Mouse (Mus musculus): ENCODE results near the gene Sltm. TPM values are rescaled to one million over a fixed set of nuclear protein-coding genes. Genes with fewer than 3 reads are reported as not detected.

Sltm gene
- total RNA-seq (2015; ENCODE audit: low replicate concordance) (44.3 and 69.6 TPM in 2 replicates), total RNA-seq (2017; ENCODE audit: low replicate concordance) (62.0 and 82.7 TPM in 2 replicates)

DNA sequence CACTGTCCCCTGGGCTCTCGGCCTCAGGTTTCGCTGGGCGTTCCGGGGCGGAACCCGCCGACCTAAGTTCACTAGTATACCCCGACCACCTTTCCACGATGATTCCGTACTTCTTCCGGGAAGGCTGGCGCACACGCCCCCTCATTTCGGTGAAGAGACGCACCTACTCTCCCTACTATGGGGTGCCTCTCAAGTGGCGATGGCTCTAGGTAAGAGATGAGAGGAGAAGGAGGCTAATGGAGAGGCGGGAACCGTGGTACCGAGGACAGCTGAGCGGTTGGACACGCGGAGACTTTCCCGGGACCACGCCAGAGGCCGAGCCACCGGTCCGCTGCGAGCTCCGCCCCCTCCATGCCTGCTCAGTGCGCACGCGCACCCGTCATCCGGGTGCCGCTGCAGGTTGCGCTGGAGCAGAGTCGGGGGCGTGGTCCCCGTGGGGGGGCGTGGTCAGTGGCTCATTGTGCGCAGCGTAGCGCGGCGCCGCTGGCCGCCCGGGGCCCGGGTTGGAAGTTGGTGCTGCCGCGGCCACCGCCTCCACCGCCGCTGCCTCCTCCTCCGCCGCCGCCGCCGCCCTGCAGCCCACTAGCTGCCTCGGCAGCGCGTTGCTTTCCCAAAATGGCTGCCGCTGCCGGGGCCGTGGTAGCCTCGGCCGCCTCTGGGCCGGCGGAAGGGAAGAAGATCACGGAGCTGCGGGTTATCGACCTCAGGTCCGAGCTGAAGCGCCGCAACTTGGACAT lies at the start of gene Sltm:
Gene Sltm, plus strand, starts transcription at position 450 of the 737 bp plus-strand sequence.
- ATAC-seq (replicated peaks; ENCODE audit: low FRiP score, poor library complexity, severe bottlenecking), result peak; percentile 91

GRCm38 (mm10) chr9:70493038-70493437 lies 49.5 kb upstream of the Sltm start:
- ATAC-seq (replicated peaks; ENCODE audit: low FRiP score, poor library complexity, severe bottlenecking), result no peak

DNA sequence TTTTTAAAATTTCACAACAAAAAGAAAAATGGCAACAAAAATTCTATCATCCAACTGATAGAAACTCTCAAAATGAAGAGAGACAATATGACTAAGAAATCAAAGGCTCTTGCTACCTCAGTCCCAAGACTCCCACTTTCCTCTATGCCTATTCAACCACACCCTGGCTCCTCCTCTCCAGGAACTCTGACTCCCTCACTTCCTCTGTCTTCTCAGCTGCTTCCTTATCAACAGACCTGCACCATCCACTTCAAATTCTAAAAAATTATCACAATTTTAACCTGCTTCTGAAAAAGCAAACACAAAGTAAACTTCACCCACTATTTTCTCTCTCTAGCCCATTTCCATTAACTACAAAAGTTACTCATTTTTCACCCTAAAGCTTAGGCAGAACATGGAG lies 45.6 kb upstream of the Sltm start:
- no peak for ATAC-seq (replicated peaks; ENCODE audit: low FRiP score, poor library complexity, severe bottlenecking)

GRCm38 (mm10) chr9:70502284-70503014 lies 40.1 kb upstream of the Sltm start:
- no peak for ATAC-seq (replicated peaks; ENCODE audit: low FRiP score, poor library complexity, severe bottlenecking)

DNA sequence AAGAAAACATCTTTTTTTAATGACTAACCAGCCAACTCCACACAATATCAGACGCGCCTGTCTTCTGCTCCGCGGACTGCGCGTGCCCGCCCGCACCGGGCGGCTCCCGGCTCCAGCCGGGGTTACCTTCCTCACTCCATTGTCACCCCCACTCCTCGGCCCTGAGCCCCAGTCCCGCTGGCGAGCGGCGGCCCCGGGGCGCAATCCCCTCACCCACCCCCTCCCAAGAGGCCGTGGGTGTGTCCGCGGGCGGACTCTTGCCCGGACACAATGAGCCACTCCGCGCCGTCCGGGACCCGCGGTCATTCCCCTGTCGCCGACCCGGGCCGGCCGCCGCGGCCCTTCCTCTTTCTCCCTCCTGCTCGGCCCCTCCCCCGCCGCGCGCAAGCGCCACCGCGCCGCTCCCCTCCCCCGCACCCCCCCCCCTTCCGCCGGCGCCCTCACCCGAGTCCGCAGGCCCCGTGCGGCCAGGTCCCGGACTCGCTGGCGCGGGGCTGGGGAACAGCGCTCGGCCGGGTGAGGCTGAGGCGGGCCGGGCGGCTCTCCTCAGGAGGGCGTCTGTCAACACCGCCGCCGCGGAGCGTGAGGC lies 39.4 kb upstream of the Sltm start:
- peak; percentile 71 for ATAC-seq (replicated peaks; ENCODE audit: low FRiP score, poor library complexity, severe bottlenecking)

- peak; percentile 96 for ATAC-seq (replicated peaks; ENCODE audit: low FRiP score, poor library complexity, severe bottlenecking)
Measured at GRCm38 (mm10) chr9:70503626-70504041, 38.9 kb upstream of the Sltm start, which contains the start of gene Rnf111. TSS of gene Rnf111 (minus strand) at chr9:70503725.

- no peak for ATAC-seq (replicated peaks; ENCODE audit: low FRiP score, poor library complexity, severe bottlenecking)
Measured at GRCm38 (mm10) chr9:70506186-70506585, 36.4 kb upstream of the Sltm start.

DNA sequence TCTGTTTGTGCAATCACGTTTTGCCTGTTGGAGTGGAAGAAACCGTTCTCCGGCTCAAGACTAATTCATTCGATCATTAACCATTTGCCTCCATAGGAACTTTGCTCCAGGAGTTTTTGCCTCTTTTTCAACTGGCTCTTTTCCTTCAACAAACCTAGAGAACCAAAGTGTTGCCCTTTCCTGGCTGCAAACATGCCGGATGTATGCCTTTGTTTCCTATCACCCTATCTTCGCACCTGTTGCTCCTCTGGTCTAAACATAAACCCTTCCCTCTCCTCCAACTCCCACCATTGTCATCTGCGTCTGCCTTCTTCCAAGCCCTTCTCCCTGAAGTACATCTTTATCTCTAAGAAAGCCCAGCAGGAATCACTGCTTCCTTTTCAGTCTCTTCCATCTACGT lies 35.8 kb upstream of the Sltm start:
- ATAC-seq (replicated peaks; ENCODE audit: low FRiP score, poor library complexity, severe bottlenecking), result no peak

GRCm38 (mm10) chr9:70509906-70510525 lies 32.5 kb upstream of the Sltm start:
- ATAC-seq (replicated peaks; ENCODE audit: low FRiP score, poor library complexity, severe bottlenecking), result no peak

DNA sequence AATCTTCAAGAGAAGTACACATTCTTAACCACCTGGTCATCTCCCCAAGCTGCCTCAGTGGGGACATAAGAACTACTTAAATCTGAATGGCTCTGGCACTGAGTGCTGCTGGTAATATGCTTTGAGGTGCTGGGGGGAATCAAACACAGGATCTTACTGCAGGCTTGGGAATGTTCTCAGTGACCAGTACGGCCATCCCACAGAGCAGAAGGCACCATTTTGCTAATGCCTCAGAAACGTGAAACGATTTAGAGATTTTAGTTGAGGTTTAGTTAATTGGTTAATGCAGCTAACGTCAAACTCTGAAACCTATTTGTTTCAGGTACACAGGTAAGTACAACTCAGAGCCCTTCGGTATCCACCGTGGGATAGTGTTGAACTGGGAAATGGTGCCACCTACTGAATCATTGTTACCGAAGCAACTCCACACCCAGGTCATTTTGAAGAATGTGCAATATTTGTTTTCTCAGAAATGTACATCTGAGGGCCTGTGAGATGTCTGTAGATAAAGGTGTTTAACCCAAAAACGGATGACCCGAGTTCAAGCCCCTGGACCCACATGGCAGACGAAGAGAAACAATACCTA lies 31.5 kb upstream of the Sltm start:
- ATAC-seq (replicated peaks; ENCODE audit: low FRiP score, poor library complexity, severe bottlenecking), result no peak

DNA sequence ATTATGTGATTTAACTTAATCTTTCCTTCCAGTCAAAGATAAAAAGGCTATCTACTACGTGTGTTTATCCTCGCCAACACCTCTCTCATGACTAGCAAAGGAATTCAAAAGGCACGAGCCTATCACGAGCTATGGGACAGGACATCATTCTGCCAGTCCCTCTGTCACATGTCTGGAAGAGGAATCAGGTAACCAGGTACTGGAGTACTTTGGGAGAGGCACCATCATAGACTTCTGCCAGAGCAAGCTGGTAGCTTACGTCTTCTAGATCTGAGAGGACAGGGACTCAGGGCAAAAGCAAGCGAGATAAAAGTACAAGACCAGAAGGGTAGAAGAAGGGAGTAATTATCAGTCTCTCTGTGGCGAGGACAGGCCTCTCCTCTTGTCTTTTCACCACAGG lies 30.9 kb upstream of the Sltm start:
- no peak for ATAC-seq (replicated peaks; ENCODE audit: low FRiP score, poor library complexity, severe bottlenecking)

DNA sequence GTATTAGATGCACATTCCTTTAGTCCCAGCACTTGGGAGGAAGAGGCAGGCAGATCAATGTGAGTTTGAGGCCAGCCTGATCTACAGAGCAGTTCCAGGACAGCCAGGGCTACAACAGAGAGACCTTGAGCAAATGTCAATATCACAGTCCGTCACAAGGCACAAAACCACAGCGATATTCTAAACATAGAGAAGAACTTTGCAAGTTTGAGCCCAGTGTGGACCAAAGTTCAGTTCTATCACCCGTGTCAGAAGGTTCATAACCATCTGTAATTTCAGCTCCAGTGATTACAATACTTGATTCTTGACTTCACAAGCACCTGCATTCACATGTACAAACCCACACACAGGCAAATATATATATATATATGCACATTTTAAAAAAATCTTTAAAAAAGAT lies 21.9 kb upstream of the Sltm start:
- ATAC-seq (replicated peaks; ENCODE audit: low FRiP score, poor library complexity, severe bottlenecking), result no peak

DNA sequence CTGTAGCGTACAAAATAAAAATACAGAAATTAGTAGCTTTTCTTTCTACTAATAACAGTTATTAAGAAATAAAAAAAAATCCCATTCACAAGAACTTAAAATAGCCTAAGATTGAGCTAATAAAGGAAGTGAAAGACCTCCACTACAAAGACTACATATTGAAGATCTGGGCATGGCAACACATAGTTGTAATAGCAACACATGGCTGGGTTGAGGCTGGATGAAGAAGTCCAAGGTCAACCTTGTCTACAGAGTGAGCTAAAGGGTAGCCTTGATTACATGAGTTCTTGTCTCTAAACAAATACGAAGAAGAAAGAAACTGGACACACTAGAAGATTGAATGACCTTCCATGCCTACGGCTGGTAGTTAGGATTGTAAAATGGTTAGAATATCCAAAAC lies 18.7 kb upstream of the Sltm start:
- no peak for ATAC-seq (replicated peaks; ENCODE audit: low FRiP score, poor library complexity, severe bottlenecking)

DNA sequence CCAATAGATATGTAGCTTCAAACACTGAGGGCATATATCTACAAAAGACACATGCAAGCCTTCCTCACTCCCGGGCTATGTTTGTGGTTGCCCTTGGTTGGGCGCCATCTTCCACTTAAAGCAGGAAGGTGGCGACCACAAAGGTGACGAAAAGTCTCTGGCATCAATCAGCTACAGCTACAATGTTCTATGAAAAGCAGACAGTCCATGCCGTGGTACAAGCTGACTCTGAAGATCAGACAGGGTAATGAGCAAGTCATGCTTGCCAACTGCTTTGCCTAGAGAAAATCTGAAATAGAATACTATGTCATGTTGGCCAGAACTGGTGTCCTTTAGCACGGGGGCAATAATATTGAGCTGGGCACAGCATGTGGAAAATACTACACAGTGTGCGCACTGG lies 18.2 kb upstream of the Sltm start:
- ATAC-seq (replicated peaks; ENCODE audit: low FRiP score, poor library complexity, severe bottlenecking), result no peak

GRCm38 (mm10) chr9:70533328-70533727 lies 9.2 kb upstream of the Sltm start:
- ATAC-seq (replicated peaks; ENCODE audit: low FRiP score, poor library complexity, severe bottlenecking), result no peak; the same call in 1 of the 2 replicates

GRCm38 (mm10) chr9:70541584-70541983 lies 970 bp upstream of the Sltm start:
- no peak for ATAC-seq (replicated peaks; ENCODE audit: low FRiP score, poor library complexity, severe bottlenecking)

GRCm38 (mm10) chr9:70543048-70543880 lies 710 bp downstream of the Sltm start:
- ATAC-seq (replicated peaks; ENCODE audit: low FRiP score, poor library complexity, severe bottlenecking), result peak; percentile 63

GRCm38 (mm10) chr9:70543985-70544384 lies 1.4 kb downstream of the Sltm start:
- no peak for ATAC-seq (replicated peaks; ENCODE audit: low FRiP score, poor library complexity, severe bottlenecking)

DNA sequence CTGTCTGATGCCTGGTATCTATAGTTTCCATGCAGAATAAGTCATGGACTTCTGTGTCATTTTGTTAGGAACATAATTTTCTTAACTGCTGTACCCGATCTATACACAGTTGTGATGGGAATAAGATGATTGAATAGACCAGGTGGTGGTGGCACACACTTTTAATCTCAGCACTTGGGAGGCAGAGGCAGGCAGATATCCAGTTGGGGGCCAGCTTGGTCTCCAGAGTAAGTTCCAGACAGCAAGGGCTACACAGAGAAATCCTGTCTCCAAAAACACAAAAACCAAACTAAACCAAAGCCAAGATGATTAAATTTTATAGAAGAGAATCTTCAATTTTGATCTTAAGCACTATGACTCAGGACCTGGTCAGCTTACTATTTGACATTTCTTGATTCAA lies 2.3 kb downstream of the Sltm start:
- ATAC-seq (replicated peaks; ENCODE audit: low FRiP score, poor library complexity, severe bottlenecking), result no peak

Measured in erythroid progenitor cell, adult 5-6 weeks (primary cell).